Mouse (Mus musculus) v-Abl transformed pro-B cells (cell line): ENCODE data around the gene Actl7b.

ENCODE experiments used
- in situ Hi-C, 2 experiments: fragments of 400-800 bp; cut with MboI; formaldehyde crosslinking; loops; one replicate each; pipeline ENCODE4 v1.15.1; 2025; ENCODE audit not compliant: unreplicated experiment in 2 of 2

The Actl7b gene

DNA sequence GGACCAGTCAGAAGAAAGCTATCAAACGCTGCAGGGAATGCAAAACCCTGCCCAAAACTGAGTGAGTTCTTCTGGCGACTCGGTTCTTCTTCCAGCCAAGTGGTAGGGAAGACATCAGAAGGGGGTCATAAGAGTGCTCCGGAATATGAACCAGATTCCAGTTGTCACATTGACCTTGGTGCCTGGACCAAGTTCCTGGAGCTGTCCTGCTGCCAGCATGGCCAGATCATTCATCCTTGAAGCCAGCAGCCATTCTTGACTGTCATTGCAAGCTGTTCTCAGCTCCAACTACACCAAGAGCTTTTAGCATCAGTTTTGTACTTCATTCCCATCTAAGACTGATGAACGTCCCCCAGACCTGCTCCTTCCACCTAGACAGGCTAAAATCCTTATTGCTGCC lies 24.4 kb downstream of the Actl7b start:
- in situ Hi-C loops = no loop called here

GRCm38 (mm10) chr4:56713155-56713554 lies 28.1 kb downstream of the Actl7b start:
- in situ Hi-C loops = no loop called here

DNA sequence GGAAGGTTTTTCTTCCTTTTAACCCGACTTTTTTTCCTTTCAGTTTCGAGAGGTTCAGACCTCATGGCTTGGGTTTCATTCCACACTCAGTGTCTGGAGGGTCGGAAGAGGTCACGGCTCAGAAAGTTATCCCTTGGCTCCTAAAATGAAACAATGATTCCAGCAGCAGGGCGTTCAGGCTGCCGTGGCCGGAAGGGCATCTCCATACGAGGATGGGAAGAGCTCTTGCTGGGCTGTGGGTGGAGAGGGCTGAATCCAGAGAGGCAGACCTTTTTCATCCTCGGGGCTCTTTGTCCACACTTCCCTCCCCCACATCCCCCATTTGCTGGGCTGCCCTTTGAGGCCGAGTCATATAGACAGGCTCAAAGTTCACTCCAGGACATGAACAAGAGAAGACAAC lies 39.0 kb downstream of the Actl7b start:
- in situ Hi-C loops = no loop called here

DNA sequence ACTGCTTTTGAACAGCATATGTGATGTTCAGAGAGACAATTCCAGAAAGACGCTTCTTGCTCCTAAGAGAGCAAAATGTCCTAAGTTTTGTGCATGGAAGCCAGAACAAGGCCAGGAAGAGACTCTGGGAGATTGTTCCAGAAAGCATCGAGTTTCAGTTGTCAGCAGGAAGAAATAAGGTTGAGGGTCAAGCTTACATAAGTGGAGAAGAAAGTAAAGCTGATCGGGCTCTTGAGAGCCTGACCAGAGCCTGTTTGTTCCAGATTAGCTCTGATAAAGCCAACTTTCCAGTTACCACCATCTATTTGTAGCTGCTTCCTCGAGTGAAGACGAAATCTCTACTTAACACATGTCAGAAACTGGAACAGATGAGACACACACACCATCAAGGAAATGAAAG lies 42.6 kb downstream of the Actl7b start:
- in situ Hi-C loops = no loop called here

DNA sequence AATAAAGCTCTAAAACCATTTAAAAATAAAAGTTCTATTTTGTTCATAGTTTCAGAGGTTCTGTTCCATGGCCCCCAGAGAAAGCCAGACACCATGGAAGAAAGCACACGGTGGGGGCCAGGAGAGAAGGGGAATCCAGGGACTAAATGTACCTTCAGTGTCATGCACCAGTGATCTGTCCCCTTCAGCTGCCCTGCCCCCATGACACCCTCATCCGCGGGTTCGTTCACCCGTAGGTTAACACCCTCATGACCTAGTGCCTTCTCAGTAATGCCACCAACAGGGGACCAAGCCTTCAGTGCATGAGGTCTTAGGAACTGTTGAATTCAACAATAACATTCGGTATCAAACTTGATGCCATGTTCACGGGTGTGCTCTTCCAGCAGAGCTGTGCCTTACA lies 44.8 kb downstream of the Actl7b start:
- in situ Hi-C loops = no loop called here
